Mouse (Mus musculus) ES-E14 (cell line): ENCODE results near the gene Wfdc8.

ENCODE experiments used
- CHD2 ChIP-seq: IDR thresholded peaks from 2 replicates; pipeline ENCODE4 v1.6.1; 2014; ENCODE audit warnings: mild to moderate bottlenecking, low read depth, low read length, inconsistent platforms
- MAFK ChIP-seq: IDR thresholded peaks from 2 replicates; pipeline ENCODE4 v1.6.1; 2014; ENCODE audit warnings: mild to moderate bottlenecking, low read depth, low read length, inconsistent platforms; ENCODE audit not compliant: insufficient read depth
- ZC3H11A ChIP-seq: IDR thresholded peaks from 2 replicates; pipeline ENCODE4 v1.6.1; 2012; ENCODE audit warnings: low read depth, mild to moderate bottlenecking, inconsistent platforms, low read length, borderline replicate concordance
- ZNF384 ChIP-seq: IDR thresholded peaks from 2 replicates; pipeline ENCODE4 v1.6.1; 2012; ENCODE audit warnings: low read depth, low read length, inconsistent platforms

DNA sequence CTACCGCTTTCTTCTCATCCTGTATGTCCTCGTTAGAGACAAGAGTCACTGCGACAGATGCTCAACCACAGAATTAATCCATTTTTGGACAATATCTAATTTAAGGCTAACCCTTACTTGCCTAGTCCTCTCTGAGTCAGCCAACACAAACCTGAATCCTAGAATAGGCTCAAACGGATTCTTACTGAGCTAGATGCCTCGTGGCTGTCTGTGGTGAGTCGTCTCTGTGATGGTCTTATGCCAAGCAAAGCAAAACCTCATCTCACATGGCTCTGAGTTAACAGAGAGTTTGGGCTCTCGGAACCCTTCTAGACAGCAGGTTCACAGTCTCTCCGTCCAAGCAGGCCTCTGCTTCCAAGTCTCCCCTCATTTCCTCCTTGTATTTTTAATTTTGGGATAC, 9.0 kb downstream of the Wfdc8 start:
- TF ChIP-seq CHD2, result no peak
- no peak for TF ChIP-seq ZC3H11A
- TF ChIP-seq ZNF384, result no peak
- TF ChIP-seq MAFK, result no peak
